Mouse (Mus musculus) WW6 (cell line): Measurements from ENCODE around the gene Rtn4.
"Not testable (repeated sequence)": the region's sequence is repeated elsewhere in the genome, so short reads cannot be mapped to it uniquely, and the experiment has no call there.

ENCODE experiments used
- DNase-seq: peaks from one replicate; pipeline ENCODE4 v3.0.0-alpha.2; 2013; ENCODE audit warnings: low read depth, low spot score

Gene Rtn4

GRCm38 (mm10) chr11:29692683-29693272 is at the start of gene Rtn4:
Gene Rtn4, plus strand, starts transcription at chr11:29692947.
- peak; percentile 99 for DNase-seq

GRCm38 (mm10) chr11:29644421-29644820 is 48.3 kb upstream of the Rtn4 start:
- no peak for DNase-seq

GRCm38 (mm10) chr11:29645411-29646066 is 47.2 kb upstream of the Rtn4 start:
- no peak for DNase-seq

- no peak for DNase-seq
Observed at GRCm38 (mm10) chr11:29647568-29648319, 45.0 kb upstream of the Rtn4 start.

GRCm38 (mm10) chr11:29655381-29655780 is 37.4 kb upstream of the Rtn4 start:
- DNase-seq = not testable (repeated sequence)

- DNase-seq = no peak
Observed at GRCm38 (mm10) chr11:29660740-29661139, 32.0 kb upstream of the Rtn4 start.

GRCm38 (mm10) chr11:29667634-29668033 is 25.1 kb upstream of the Rtn4 start:
- no peak for DNase-seq

GRCm38 (mm10) chr11:29669706-29670105 is 23.0 kb upstream of the Rtn4 start:
- DNase-seq = no peak

GRCm38 (mm10) chr11:29673359-29673758 is 19.4 kb upstream of the Rtn4 start:
- no peak for DNase-seq

GRCm38 (mm10) chr11:29676718-29677117 is 16.0 kb upstream of the Rtn4 start:
- no peak for DNase-seq

- no peak for DNase-seq
Observed at GRCm38 (mm10) chr11:29679942-29680341, 12.8 kb upstream of the Rtn4 start.

GRCm38 (mm10) chr11:29680771-29681170 is 12.0 kb upstream of the Rtn4 start:
- no peak for DNase-seq

- DNase-seq = no peak
Observed at GRCm38 (mm10) chr11:29684272-29684671, 8.5 kb upstream of the Rtn4 start.

- DNase-seq = no peak
Observed at GRCm38 (mm10) chr11:29686176-29686575, 6.6 kb upstream of the Rtn4 start.

- DNase-seq = no peak
Observed at GRCm38 (mm10) chr11:29691556-29691955, 1.2 kb upstream of the Rtn4 start.

GRCm38 (mm10) chr11:29692111-29692682 is 550 bp upstream of the Rtn4 start:
- no peak for DNase-seq

GRCm38 (mm10) chr11:29693576-29694410 is 1.0 kb downstream of the Rtn4 start:
- peak; percentile 91 for DNase-seq

GRCm38 (mm10) chr11:29694754-29695153 is 2.0 kb downstream of the Rtn4 start:
- DNase-seq = no peak

GRCm38 (mm10) chr11:29702721-29703120 is 10.0 kb downstream of the Rtn4 start:
- DNase-seq = no peak

GRCm38 (mm10) chr11:29705263-29705662 is 12.5 kb downstream of the Rtn4 start:
- DNase-seq = no peak

- no peak for DNase-seq
Observed at GRCm38 (mm10) chr11:29706845-29707244, 14.1 kb downstream of the Rtn4 start.

- no peak for DNase-seq
Observed at GRCm38 (mm10) chr11:29709512-29709911, 16.8 kb downstream of the Rtn4 start.
